Mouse (Mus musculus) lung, adult 2 months (tissue): ENCODE results near the gene Slc11a1.

Experiments used
- CTCF ChIP-seq: fragments of 200-500 bp; IDR thresholded peaks from 2 replicates; pipeline ENCODE4 v1.5.1; 2011; ENCODE audit warnings: mild to moderate bottlenecking, low read length, control low read depth; ENCODE audit not compliant: insufficient read depth
- POLR2A ChIP-seq: fragments of 200-500 bp; IDR thresholded peaks from 2 replicates; pipeline ENCODE4 v1.6.1; 2011; ENCODE audit warnings: low read depth, mild to moderate bottlenecking, control low read depth, low read length, borderline replicate concordance; ENCODE audit errors: extremely low read depth

- TF ChIP-seq CTCF (no peak), POLR2A (no peak)
These were observed 36.8 kb downstream of the Slc11a1 start for GRCm38 (mm10) chr1:74411753-74412325.
